Mouse (Mus musculus) ES-Bruce4 (cell line): ENCODE results near the gene Garnl3. TPM values are rescaled to one million over a fixed set of nuclear protein-coding genes. Genes with fewer than 3 reads are reported as not detected.

Experiments used
- H3K27ac ChIP-seq: 2 replicates; pipeline ENCODE4 v1.5.1; 2012; ENCODE audit warnings: low read length, inconsistent platforms; ENCODE audit not compliant: insufficient read depth
- H3K27me3 ChIP-seq: 2 replicates; pipeline ENCODE4 v1.6.1; 2012; ENCODE audit warnings: mild to moderate bottlenecking, low read length, inconsistent platforms; ENCODE audit not compliant: control insufficient read depth, poor library complexity, insufficient read depth, severe bottlenecking
- H3K36me3 ChIP-seq: 2 replicates; pipeline ENCODE4 v1.6.1; 2012; ENCODE audit warnings: inconsistent platforms, mild to moderate bottlenecking, low read length, moderate library complexity; ENCODE audit not compliant: control insufficient read depth, poor library complexity, insufficient read depth, severe bottlenecking
- H3K4me1 ChIP-seq: one replicate; pipeline ENCODE4 v1.8.1; 2011; ENCODE audit warnings: low read length; ENCODE audit not compliant: control insufficient read depth, insufficient read depth
- H3K4me3 ChIP-seq: 2 replicates; pipeline ENCODE4 v1.5.1; 2011; ENCODE audit warnings: low read depth, mild to moderate bottlenecking, low read length
- H3K9ac ChIP-seq: 2 replicates; pipeline ENCODE4 v1.6.1; 2012; ENCODE audit warnings: low read depth, mild to moderate bottlenecking, inconsistent platforms; ENCODE audit not compliant: poor library complexity, severe bottlenecking
- H3K9me3 ChIP-seq: replicated peaks from 2 replicates; pipeline ENCODE4 v1.6.1; 2012; ENCODE audit warnings: mild to moderate bottlenecking, low read length, inconsistent platforms; ENCODE audit not compliant: control insufficient read depth, poor library complexity, insufficient read depth, severe bottlenecking
- CTCF ChIP-seq: IDR thresholded peaks from one replicate; pipeline ENCODE4 v1.8.1; 2011; ENCODE audit warnings: low read depth, low read length
- EP300 ChIP-seq: IDR thresholded peaks from 2 replicates; pipeline ENCODE4 v1.6.1; 2011; ENCODE audit warnings: low read depth, low read length; ENCODE audit not compliant: insufficient read depth
- POLR2A ChIP-seq: IDR thresholded peaks from one replicate; pipeline ENCODE4 v1.8.1; 2011; ENCODE audit warnings: low read length; ENCODE audit not compliant: insufficient read depth
- polyA plus RNA-seq: library from polyadenylated mRNA; stranded (reverse); fragments of >200 nt; gene quantifications from 2 replicates; pipeline ENCODE4 v1.2.4, GENCODE M21; 2011; ENCODE audit warnings: low read depth; ENCODE audit not compliant: missing spikeins, insufficient read depth, insufficient read length

The Garnl3 gene
- polyA plus RNA-seq, 1 experiment: 29.1 TPM

- Histone ChIP-seq H3K27ac (no peak overlapping the region), H3K27me3 (no peaks in the 10 kb centered on the region), H3K9ac (no peak overlapping the region), H3K4me1 (no peaks in the 10 kb centered on the region), H3K36me3 (no peaks in the 10 kb centered on the region), H3K9me3 (no peaks in the 10 kb centered on the region), H3K4me3 (no peak overlapping the region)
- no peak for TF ChIP-seq EP300
- TF ChIP-seq CTCF: no peak
- no peak for TF ChIP-seq POLR2A
These were observed 85.6 kb downstream of the Garnl3 start for GRCm38 (mm10) chr2:33045899-33046298.

DNA sequence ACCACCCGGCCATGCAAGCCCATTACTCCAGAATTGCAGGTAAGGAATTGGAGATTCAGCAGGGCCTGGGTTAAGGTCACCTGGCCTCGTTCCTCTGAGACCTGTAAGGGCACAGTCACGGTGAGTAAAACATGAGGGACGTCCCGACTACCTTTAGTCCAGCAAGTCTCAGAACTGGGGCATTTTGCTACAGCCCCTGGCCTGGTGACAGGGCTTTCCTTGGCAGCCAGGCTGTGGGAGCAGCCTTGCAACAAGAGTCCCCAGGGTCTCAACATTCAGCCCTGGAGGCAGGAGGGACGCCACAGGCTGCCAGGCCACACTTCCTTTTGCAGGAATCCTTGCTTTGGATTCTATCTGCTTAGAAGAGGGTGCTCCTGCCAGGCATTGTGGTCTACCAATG, 88.7 kb downstream of the Garnl3 start:
- TF ChIP-seq EP300 (no peak), CTCF (no peak), POLR2A (no peak)
- Histone ChIP-seq H3K4me1 (no peaks in the 10 kb centered on the region), H3K9ac (no peak overlapping the region), H3K4me3 (no peak overlapping the region), H3K27me3 (no peaks in the 10 kb centered on the region), H3K36me3 (no peaks in the 10 kb centered on the region), H3K27ac (no peak overlapping the region), H3K9me3 (no peaks in the 10 kb centered on the region)

- Histone ChIP-seq H3K9me3 (no peaks in the 10 kb centered on the region), H3K4me1 (no peaks in the 10 kb centered on the region), H3K27ac (no peak overlapping the region), H3K4me3 (no peak overlapping the region), H3K36me3 (no peaks in the 10 kb centered on the region), H3K27me3 (no peaks in the 10 kb centered on the region), H3K9ac (no peak overlapping the region)
- no peak for TF ChIP-seq CTCF
- TF ChIP-seq POLR2A: no peak
- TF ChIP-seq EP300: no peak
These were observed 89.9 kb downstream of the Garnl3 start for GRCm38 (mm10) chr2:33041571-33041970.

GRCm38 (mm10) chr2:33037429-33037828, 94.0 kb downstream of the Garnl3 start:
- no peak overlapping the region for H3K9ac ChIP-seq
- TF ChIP-seq EP300 (no peak), POLR2A (no peak), CTCF (no peak)
- H3K36me3 ChIP-seq: no peaks in the 10 kb centered on the region
- no peaks in the 10 kb centered on the region for H3K27me3 ChIP-seq
- H3K4me3 ChIP-seq: no peak overlapping the region
- H3K27ac ChIP-seq: no peak overlapping the region
- H3K9me3 ChIP-seq: no peaks in the 10 kb centered on the region
- H3K4me1 ChIP-seq: no peaks in the 10 kb centered on the region

DNA sequence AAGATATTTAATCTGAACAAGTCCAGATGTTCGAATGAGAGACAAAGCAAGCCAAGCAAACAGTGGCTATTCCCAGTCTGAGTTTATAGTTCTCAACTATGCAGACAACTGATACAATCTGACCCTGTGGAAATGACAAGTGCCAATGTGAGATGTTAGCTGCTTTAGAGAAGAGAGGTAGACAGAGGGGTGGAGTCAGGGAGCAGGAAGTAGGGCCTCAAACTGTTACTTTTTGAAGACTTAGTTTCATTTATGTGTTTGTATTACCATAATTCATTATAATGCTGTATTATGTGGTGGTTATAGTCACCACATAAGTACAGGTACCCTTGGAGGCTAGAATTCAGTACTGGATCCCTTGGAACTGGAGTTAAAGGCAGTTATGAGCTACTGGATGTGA, 96.2 kb downstream of the Garnl3 start:
- Histone ChIP-seq H3K4me1 (no peaks in the 10 kb centered on the region), H3K36me3 (peaks cover 6% of the 10 kb centered on the region; the same call in 1 of the 2 replicates), H3K4me3 (no peak overlapping the region), H3K27ac (no peak overlapping the region), H3K9ac (no peak overlapping the region), H3K9me3 (no peaks in the 10 kb centered on the region), H3K27me3 (no peaks in the 10 kb centered on the region)
- no peak for TF ChIP-seq CTCF
- no peak for TF ChIP-seq EP300
- TF ChIP-seq POLR2A: no peak

- Histone ChIP-seq H3K4me1 (no peaks in the 10 kb centered on the region), H3K4me3 (no peak overlapping the region), H3K36me3 (peaks cover 6% of the 10 kb centered on the region; the same call in 1 of the 2 replicates), H3K9ac (no peak overlapping the region), H3K27me3 (no peaks in the 10 kb centered on the region), H3K27ac (no peak overlapping the region), H3K9me3 (no peaks in the 10 kb centered on the region)
- TF ChIP-seq CTCF (no peak), POLR2A (no peak), EP300 (no peak)
These were observed 98.2 kb downstream of the Garnl3 start for GRCm38 (mm10) chr2:33033281-33033680.
